Mouse (Mus musculus) forebrain, embryonic 11.5 days (tissue): ENCODE results near the gene Polr3g. TPM values are rescaled to one million over a fixed set of nuclear protein-coding genes. Genes with fewer than 3 reads are reported as not detected.
A peak's percentile ranks its signal among the peaks of the same experiment; 100 is the strongest.

Source experiments
- ATAC-seq: fragments of 200-750 bp; cut with Nextera tagmentation; replicated peaks from 2 replicates; pipeline ENCODE4 v1.8.0; 2017; ENCODE audit warnings: moderate TSS enrichment; ENCODE audit not compliant: low FRiP score
- DNase-seq: peaks from one replicate; pipeline ENCODE4 v3.0.0-alpha.2; 2017; ENCODE audit warnings: low spot score
- H3K27ac ChIP-seq: fragments of 300-500 bp; sonication (generic); 2 replicates; pipeline ENCODE4 v1.5.1; 2014; ENCODE audit warnings: low read depth, low read length
- H3K27me3 ChIP-seq: fragments of 300-500 bp; sonication (generic); 2 replicates; pipeline ENCODE4 v1.6.1; 2014; ENCODE audit warnings: mild to moderate bottlenecking, low read length, mixed read lengths; ENCODE audit not compliant: control insufficient read depth, insufficient read depth
- H3K36me3 ChIP-seq: fragments of 300-500 bp; sonication (generic); 2 replicates; pipeline ENCODE4 v1.6.1; 2014; ENCODE audit warnings: mild to moderate bottlenecking, low read length, moderate library complexity, mixed read lengths; ENCODE audit not compliant: control insufficient read depth, insufficient read depth
- H3K4me1 ChIP-seq: fragments of 300-500 bp; sonication (generic); replicated peaks from 2 replicates; pipeline ENCODE4 v1.6.1; 2014; ENCODE audit warnings: low read length, mixed read lengths; ENCODE audit not compliant: control insufficient read depth, insufficient read depth
- H3K4me2 ChIP-seq: fragments of 300-500 bp; sonication (generic); 2 replicates; pipeline ENCODE4 v1.6.1; 2014; ENCODE audit warnings: low read depth, mild to moderate bottlenecking, low read length, moderate library complexity, mixed read lengths; ENCODE audit not compliant: severe bottlenecking
- H3K4me3 ChIP-seq: fragments of 300-500 bp; sonication (generic); 2 replicates; pipeline ENCODE4 v1.5.1; 2014; ENCODE audit warnings: low read depth, low read length
- H3K9ac ChIP-seq: fragments of 300-500 bp; sonication (generic); 2 replicates; pipeline ENCODE4 v1.6.1; 2014; ENCODE audit warnings: low read length
- H3K9me3 ChIP-seq: fragments of 300-500 bp; sonication (generic); 2 replicates; pipeline ENCODE4 v1.6.1; 2016; ENCODE audit warnings: low read length, mixed read lengths; ENCODE audit not compliant: control insufficient read depth
- WGBS: fragments of 180-500 bp; shearing (Covaris S2); extraction: QIAGEN DNeasy Blood & Tissue Kit; methylation state at CpG from one replicate; pipeline ENCODE4 v1.1.7; 2014; 5-methylcytosine and 5-hydroxymethylcytosine counted together
- polyA plus RNA-seq: library from polyadenylated mRNA; unstranded; fragments of >200 nt; fragmentation: Nextera tagmentation; extraction: Ambion mirVana; gene quantifications from 2 replicates; pipeline ENCODE4 v1.2.1, GENCODE M21; 2014

Polr3g gene
- 14.3 and 15.2 TPM in 2 replicates for polyA plus RNA-seq

GRCm38 (mm10) chr13:81710775-81711545 is at the start of gene Polr3g, which contains the start of gene Mblac2:
Polr3g (minus strand) TSS chr13:81711013.
Mblac2 (plus strand) TSS chr13:81711341.
- Histone ChIP-seq H3K36me3 (no peaks in the 10 kb centered on the region), H3K4me2 (peak within 1 kb of the TSS; percentile 93), H3K9me3 (no peaks in the 10 kb centered on the region), H3K9ac (peak within 1 kb of the TSS; percentile 60), H3K4me1 (peaks cover 4% of the 10 kb centered on the region; the same call in 1 of the 2 replicates), H3K27ac (peak within 1 kb of the TSS; percentile 68), H3K27me3 (no peaks in the 10 kb centered on the region), H3K4me3 (peak within 1 kb of the TSS; percentile 75)
- WGBS, result under 1% methylated on average over 61 of the region's 61 CpGs
- ATAC-seq, result peak; percentile 98
- DNase-seq, result peak; percentile 97

- Histone ChIP-seq H3K27ac (no peak overlapping the region), H3K4me3 (no peak overlapping the region), H3K9ac (no peak overlapping the region), H3K27me3 (no peaks in the 10 kb centered on the region), H3K36me3 (no peaks in the 10 kb centered on the region), H3K4me1 (no peaks in the 10 kb centered on the region; the same call in 1 of the 2 replicates), H3K9me3 (no peaks in the 10 kb centered on the region), H3K4me2 (no peak overlapping the region)
- DNase-seq (no peak), ATAC-seq (peak; percentile 58)
- WGBS, result 25% methylated on average over 3 of the region's 3 CpGs
These were observed 49.6 kb upstream of the Polr3g start for GRCm38 (mm10) chr13:81760379-81760778.

- no peak for ATAC-seq
- no peaks in the 10 kb centered on the region for H3K9me3 ChIP-seq
- H3K4me1 ChIP-seq, result no peaks in the 10 kb centered on the region; the same call in 1 of the 2 replicates
- no peak overlapping the region for H3K4me3 ChIP-seq
- no peaks in the 10 kb centered on the region for H3K27me3 ChIP-seq
- WGBS, result 89% methylated on average over 5 of the region's 5 CpGs
- no peak overlapping the region for H3K4me2 ChIP-seq
- H3K36me3 ChIP-seq, result no peaks in the 10 kb centered on the region
- no peak overlapping the region for H3K27ac ChIP-seq
- no peak for DNase-seq
- H3K9ac ChIP-seq, result no peak overlapping the region
These were observed 46.3 kb upstream of the Polr3g start for GRCm38 (mm10) chr13:81757058-81757660.

- WGBS, result 92% methylated on average over 1 of the region's 1 CpGs
- no peak for DNase-seq
- Histone ChIP-seq H3K4me2 (no peak overlapping the region), H3K9me3 (no peaks in the 10 kb centered on the region), H3K9ac (no peak overlapping the region), H3K27me3 (no peaks in the 10 kb centered on the region), H3K4me3 (no peak overlapping the region), H3K4me1 (no peaks in the 10 kb centered on the region), H3K36me3 (no peaks in the 10 kb centered on the region), H3K27ac (no peak overlapping the region)
- no peak for ATAC-seq
These were observed 44.5 kb upstream of the Polr3g start for GRCm38 (mm10) chr13:81755324-81755723.

GRCm38 (mm10) chr13:81754878-81755277 is 44.1 kb upstream of the Polr3g start:
- H3K36me3 ChIP-seq, result no peaks in the 10 kb centered on the region
- ATAC-seq (no peak), DNase-seq (no peak)
- no peak overlapping the region for H3K27ac ChIP-seq
- H3K9ac ChIP-seq, result no peak overlapping the region
- H3K9me3 ChIP-seq, result no peaks in the 10 kb centered on the region
- H3K4me1 ChIP-seq, result no peaks in the 10 kb centered on the region
- H3K4me2 ChIP-seq, result no peak overlapping the region
- no peaks in the 10 kb centered on the region for H3K27me3 ChIP-seq
- H3K4me3 ChIP-seq, result no peak overlapping the region

- DNase-seq (no peak), ATAC-seq (no peak)
- Histone ChIP-seq H3K36me3 (no peaks in the 10 kb centered on the region), H3K27ac (no peak overlapping the region), H3K4me1 (no peaks in the 10 kb centered on the region), H3K9me3 (no peaks in the 10 kb centered on the region), H3K4me2 (no peak overlapping the region), H3K9ac (no peak overlapping the region), H3K4me3 (no peak overlapping the region), H3K27me3 (no peaks in the 10 kb centered on the region)
- 41% methylated on average over 2 of the region's 2 CpGs for WGBS
These were observed 33.2 kb upstream of the Polr3g start for GRCm38 (mm10) chr13:81744092-81744396.

- 38% methylated on average over 10 of the region's 10 CpGs for WGBS
- H3K4me1 ChIP-seq, result no peaks in the 10 kb centered on the region
- no peaks in the 10 kb centered on the region for H3K36me3 ChIP-seq
- H3K27ac ChIP-seq, result no peak overlapping the region
- DNase-seq (no peak), ATAC-seq (no peak)
- H3K9ac ChIP-seq, result no peak overlapping the region
- no peak overlapping the region for H3K4me2 ChIP-seq
- H3K4me3 ChIP-seq, result no peak overlapping the region
- H3K27me3 ChIP-seq, result no peaks in the 10 kb centered on the region
- H3K9me3 ChIP-seq, result no peaks in the 10 kb centered on the region
These were observed 32.7 kb upstream of the Polr3g start for GRCm38 (mm10) chr13:81743391-81744091.

- WGBS, result 59% methylated on average over 3 of the region's 3 CpGs
These were observed 30.1 kb upstream of the Polr3g start for GRCm38 (mm10) chr13:81740898-81741297.

More at GRCm38 (mm10) chr13:81740898-81741297, 30.1 kb upstream of the Polr3g start:
- H3K4me3 ChIP-seq, result no peak overlapping the region
- no peak overlapping the region for H3K27ac ChIP-seq
- no peaks in the 10 kb centered on the region for H3K9me3 ChIP-seq
- ATAC-seq, result no peak
- H3K9ac ChIP-seq, result no peak overlapping the region
- H3K4me2 ChIP-seq, result no peak overlapping the region
- H3K4me1 ChIP-seq, result no peaks in the 10 kb centered on the region
- no peaks in the 10 kb centered on the region for H3K27me3 ChIP-seq
- no peaks in the 10 kb centered on the region for H3K36me3 ChIP-seq
- no peak for DNase-seq
